Mouse (Mus musculus) cortical plate, adult 2 months (tissue): ENCODE data around the gene Cdkn3.

Experiments used
- CTCF ChIP-seq: fragments of 200-500 bp; IDR thresholded peaks from 2 replicates; pipeline ENCODE4 v1.5.1; 2011; ENCODE audit warnings: mild to moderate bottlenecking, control low read depth, low read length; ENCODE audit not compliant: insufficient read depth; ENCODE audit errors: extremely low read depth
- POLR2A ChIP-seq: fragments of 200-500 bp; IDR thresholded peaks from 2 replicates; pipeline ENCODE4 v1.6.1; 2011; ENCODE audit warnings: mild to moderate bottlenecking, low read length, control low read depth; ENCODE audit not compliant: insufficient read depth; ENCODE audit errors: extremely low read depth

GRCm38 (mm10) chr14:46734262-46734661, 26.1 kb upstream of the Cdkn3 start:
- TF ChIP-seq CTCF (no peak), POLR2A (no peak)
